Mouse (Mus musculus) midbrain, embryonic 12.5 days (tissue): ENCODE measurements around the gene Btbd6. TPM values are rescaled to one million over a fixed set of nuclear protein-coding genes. Genes with fewer than 3 reads are reported as not detected.

ENCODE experiments used
- ATAC-seq: fragments of 200-750 bp; cut with Nextera tagmentation; 2 replicates; pipeline ENCODE4 v1.8.0; 2017; ENCODE audit warnings: low read depth, moderate TSS enrichment, moderate library complexity; ENCODE audit not compliant: low FRiP score
- H3K27ac ChIP-seq: fragments of 300-500 bp; sonication (generic); replicated peaks from 2 replicates; pipeline ENCODE4 v1.5.1; 2016; ENCODE audit warnings: mild to moderate bottlenecking
- H3K27me3 ChIP-seq: fragments of 300-500 bp; sonication (generic); 2 replicates; pipeline ENCODE4 v1.6.1; 2016; ENCODE audit warnings: mild to moderate bottlenecking
- H3K36me3 ChIP-seq: fragments of 300-500 bp; sonication (generic); 2 replicates; pipeline ENCODE4 v1.6.1; 2016
- H3K4me1 ChIP-seq: fragments of 300-500 bp; sonication (generic); 2 replicates; pipeline ENCODE4 v1.6.1; 2016
- H3K4me2 ChIP-seq: fragments of 300-500 bp; sonication (generic); replicated peaks from 2 replicates; pipeline ENCODE4 v1.6.1; 2016; ENCODE audit warnings: mild to moderate bottlenecking, moderate library complexity
- H3K4me3 ChIP-seq: fragments of 300-500 bp; sonication (generic); 2 replicates; pipeline ENCODE4 v1.5.1; 2016; ENCODE audit warnings: mild to moderate bottlenecking
- H3K9ac ChIP-seq: fragments of 300-500 bp; sonication (generic); replicated peaks from 2 replicates; pipeline ENCODE4 v1.6.1; 2016; ENCODE audit warnings: mild to moderate bottlenecking, moderate library complexity
- H3K9me3 ChIP-seq: fragments of 300-500 bp; sonication (generic); 2 replicates; pipeline ENCODE4 v1.6.1; 2016; ENCODE audit warnings: mild to moderate bottlenecking
- WGBS: fragments of 180-500 bp; shearing (Covaris S2); methylation state at CpG from one replicate; pipeline ENCODE4 v1.1.7; 2016; 5-methylcytosine and 5-hydroxymethylcytosine counted together
- polyA plus RNA-seq: library from polyadenylated mRNA; unstranded; fragments of >200 nt; fragmentation: Nextera tagmentation; extraction: Ambion mirVana; gene quantifications from 2 replicates; pipeline ENCODE4 v1.2.1, GENCODE M21; 2016

The Btbd6 gene
- polyA plus RNA-seq, 1 experiment from 2014 or later, result 28.6 TPM

- H3K9me3 ChIP-seq, result no peaks in the 10 kb centered on the region
- no peak overlapping the region for H3K4me2 ChIP-seq
- H3K4me3 ChIP-seq, result no peak overlapping the region
- no peak for ATAC-seq
- WGBS, result 85% methylated on average over 8 of the region's 8 CpGs
- H3K4me1 ChIP-seq, result no peaks in the 10 kb centered on the region
- H3K36me3 ChIP-seq, result peaks cover 57% of the 10 kb centered on the region
- no peak overlapping the region for H3K9ac ChIP-seq
- no peak overlapping the region for H3K27ac ChIP-seq
- no peaks in the 10 kb centered on the region for H3K27me3 ChIP-seq
Observed at GRCm38 (mm10) chr12:112959421-112959820, 16.9 kb upstream of the Btbd6 start.

- WGBS, result 82% methylated on average over 7 of the region's 7 CpGs
- ATAC-seq, result no peak
- H3K4me3 ChIP-seq, result no peak overlapping the region
- no peaks in the 10 kb centered on the region for H3K27me3 ChIP-seq
- H3K9me3 ChIP-seq, result no peaks in the 10 kb centered on the region
- 0 out of 2 replicates have a peak overlapping the region, but pooled peaks have one; percentile 20 for H3K9ac ChIP-seq
- no peaks in the 10 kb centered on the region for H3K4me1 ChIP-seq
- no peak overlapping the region for H3K27ac ChIP-seq
- H3K4me2 ChIP-seq, result no peak overlapping the region
- peaks cover 77% of the 10 kb centered on the region for H3K36me3 ChIP-seq
Observed at GRCm38 (mm10) chr12:112961428-112961827, 14.9 kb upstream of the Btbd6 start.

DNA sequence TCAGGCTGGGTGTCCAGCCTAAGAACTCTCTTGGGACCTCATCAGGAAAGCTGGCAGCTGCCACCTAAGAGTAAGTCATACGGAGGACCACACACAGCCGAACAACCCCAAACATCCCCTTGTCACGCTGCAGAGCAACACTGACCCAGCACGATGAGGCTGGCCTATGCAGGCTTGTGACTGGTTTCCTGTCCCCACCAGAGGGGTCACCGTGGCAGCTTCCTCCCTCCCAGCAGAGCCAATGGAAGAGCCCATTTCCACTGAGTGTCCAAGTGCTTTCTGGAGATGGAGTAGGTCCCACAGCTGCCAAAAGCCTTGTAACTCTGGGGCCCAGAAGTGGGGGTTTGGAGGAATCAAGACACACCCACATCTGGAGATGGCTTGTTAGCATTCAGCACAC lies 14.4 kb upstream of the Btbd6 start:
- Histone ChIP-seq H3K36me3 (peaks cover 81% of the 10 kb centered on the region), H3K4me2 (no peak overlapping the region), H3K27ac (no peak overlapping the region), H3K27me3 (no peaks in the 10 kb centered on the region), H3K9ac (no peak overlapping the region), H3K9me3 (no peaks in the 10 kb centered on the region), H3K4me3 (no peak overlapping the region), H3K4me1 (no peaks in the 10 kb centered on the region)
- WGBS, result 77% methylated on average over 5 of the region's 5 CpGs
- no peak for ATAC-seq

DNA sequence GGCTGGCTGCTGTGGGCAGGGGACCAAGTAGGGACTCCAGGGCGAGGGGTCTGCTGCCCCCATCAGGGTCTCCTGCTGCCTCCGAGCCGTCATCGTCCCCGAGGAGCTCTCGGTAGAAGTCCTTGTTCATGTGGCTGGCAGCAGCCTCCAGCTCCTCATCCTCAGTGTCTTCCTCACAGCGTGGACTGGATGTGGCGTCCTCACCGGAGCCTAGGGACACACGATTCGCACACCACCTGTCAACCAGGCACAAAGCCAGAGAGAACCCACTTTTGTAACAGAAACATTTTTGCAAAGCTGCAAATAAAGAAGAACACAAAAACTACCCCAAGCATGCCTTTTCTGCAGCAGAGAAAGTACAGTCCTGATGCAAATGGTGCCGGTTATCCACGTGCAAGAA lies 10.5 kb upstream of the Btbd6 start:
- no peak for ATAC-seq
- WGBS, result 93% methylated on average over 13 of the region's 13 CpGs
- Histone ChIP-seq H3K27me3 (no peaks in the 10 kb centered on the region), H3K9ac (no peak overlapping the region), H3K27ac (no peak overlapping the region), H3K4me2 (no peak overlapping the region), H3K36me3 (peaks cover 98% of the 10 kb centered on the region), H3K4me3 (no peak overlapping the region), H3K9me3 (no peaks in the 10 kb centered on the region), H3K4me1 (no peaks in the 10 kb centered on the region)

DNA sequence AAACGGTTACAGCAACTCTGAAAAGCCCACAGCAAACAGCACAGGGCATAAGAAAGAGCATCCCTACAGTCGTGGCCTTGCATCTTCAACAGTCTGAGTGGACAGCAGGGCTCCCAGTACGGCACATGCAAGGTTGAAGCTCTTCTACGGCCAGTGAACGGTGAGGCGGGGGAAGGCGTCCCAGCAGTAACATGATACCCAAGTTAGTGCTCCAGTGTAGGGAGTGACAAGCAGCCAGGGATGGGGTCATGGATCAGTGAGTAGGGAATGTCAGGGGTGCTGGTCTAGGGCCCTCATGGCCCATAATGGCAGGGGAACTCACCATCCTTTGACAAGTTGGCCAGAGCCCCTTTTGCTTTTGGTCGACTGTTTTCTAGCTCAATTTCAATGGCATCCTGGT lies 7.3 kb upstream of the Btbd6 start:
- no peak for ATAC-seq
- H3K27ac ChIP-seq, result no peak overlapping the region
- no peaks in the 10 kb centered on the region for H3K27me3 ChIP-seq
- no peaks in the 10 kb centered on the region for H3K4me1 ChIP-seq
- H3K9ac ChIP-seq, result no peak overlapping the region
- no peaks in the 10 kb centered on the region for H3K9me3 ChIP-seq
- WGBS, result 77% methylated on average over 8 of the region's 8 CpGs
- H3K4me3 ChIP-seq, result no peak overlapping the region
- H3K36me3 ChIP-seq, result peaks cover 98% of the 10 kb centered on the region
- no peak overlapping the region for H3K4me2 ChIP-seq

- no peak for ATAC-seq
- Histone ChIP-seq H3K27me3 (no peaks in the 10 kb centered on the region), H3K36me3 (peaks cover 98% of the 10 kb centered on the region), H3K9ac (no peak overlapping the region), H3K27ac (no peak overlapping the region), H3K4me2 (no peak overlapping the region), H3K4me1 (no peaks in the 10 kb centered on the region), H3K4me3 (no peak overlapping the region), H3K9me3 (no peaks in the 10 kb centered on the region)
- WGBS, result 90% methylated on average over 6 of the region's 6 CpGs
Observed at GRCm38 (mm10) chr12:112969616-112970015, 6.7 kb upstream of the Btbd6 start.

GRCm38 (mm10) chr12:112974736-112975135 lies 1.5 kb upstream of the Btbd6 start:
- ATAC-seq, result no peak
- Histone ChIP-seq H3K9me3 (no peaks in the 10 kb centered on the region), H3K27ac (no peak overlapping the region), H3K36me3 (peaks cover 77% of the 10 kb centered on the region), H3K4me3 (no peak overlapping the region), H3K4me1 (peaks cover 17% of the 10 kb centered on the region), H3K27me3 (no peaks in the 10 kb centered on the region), H3K4me2 (no peak overlapping the region), H3K9ac (no peak overlapping the region)
- 87% methylated on average over 9 of the region's 9 CpGs for WGBS

- no peaks in the 10 kb centered on the region for H3K9me3 ChIP-seq
- peak overlapping the region; percentile 87 for H3K4me2 ChIP-seq
- peaks cover 78% of the 10 kb centered on the region for H3K36me3 ChIP-seq
- no peak for ATAC-seq
- peak overlapping the region; percentile 90 for H3K27ac ChIP-seq
- peak overlapping the region; percentile 77 for H3K4me3 ChIP-seq
- WGBS, result 47% methylated on average over 12 of the region's 12 CpGs
- H3K4me1 ChIP-seq, result peaks cover 17% of the 10 kb centered on the region
- no peaks in the 10 kb centered on the region for H3K27me3 ChIP-seq
- peak overlapping the region; percentile 85 for H3K9ac ChIP-seq
Observed at GRCm38 (mm10) chr12:112977156-112977555, 874 bp downstream of the Btbd6 start.

DNA sequence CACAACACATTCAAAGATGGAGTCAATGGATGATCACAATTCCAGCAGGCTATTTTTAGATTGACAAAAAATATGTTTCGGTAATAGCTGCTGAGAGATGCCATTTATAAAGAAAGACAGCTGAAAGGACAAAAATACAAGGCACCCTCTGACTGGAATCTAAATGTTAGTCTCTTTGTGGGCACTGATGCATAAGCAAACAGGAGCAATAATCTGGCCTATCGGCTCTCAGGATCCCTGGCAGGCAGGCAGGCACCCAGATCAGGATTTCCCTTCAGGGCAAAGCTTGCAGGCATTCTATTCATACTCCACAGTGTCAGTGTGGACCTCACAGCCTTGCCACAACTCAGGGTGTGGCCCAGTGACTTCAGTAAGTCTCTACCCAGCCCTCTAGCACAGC lies 5.7 kb downstream of the Btbd6 start:
- no peak overlapping the region for H3K4me2 ChIP-seq

DNA sequence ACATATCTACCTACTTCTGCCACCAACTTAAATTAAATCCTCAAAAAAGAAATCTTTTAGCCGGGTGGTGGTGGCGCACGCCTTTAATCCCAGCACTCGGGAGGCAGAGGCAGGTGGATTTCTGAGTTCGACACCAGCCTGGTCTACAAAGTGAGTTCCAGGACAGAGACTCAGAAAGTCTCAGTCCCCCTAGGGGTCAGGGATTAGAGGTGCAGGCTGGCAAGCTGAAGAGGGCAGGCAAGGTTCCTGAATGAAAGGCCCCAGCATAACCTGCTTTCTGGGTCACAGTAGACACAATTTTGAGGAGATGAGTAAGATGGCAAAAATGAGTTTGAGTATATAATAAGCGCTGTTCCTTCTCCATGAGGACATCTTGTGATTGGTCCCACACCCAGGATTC lies 9.1 kb downstream of the Btbd6 start:
- Histone ChIP-seq H3K9ac (no peak overlapping the region), H3K4me3 (no peak overlapping the region), H3K27ac (no peak overlapping the region), H3K27me3 (no peaks in the 10 kb centered on the region), H3K9me3 (no peaks in the 10 kb centered on the region), H3K36me3 (peaks cover 76% of the 10 kb centered on the region), H3K4me1 (no peaks in the 10 kb centered on the region), H3K4me2 (no peak overlapping the region)
- no peak for ATAC-seq
- WGBS, result 91% methylated on average over 6 of the region's 6 CpGs

More for the DNA sequence above, 5.7 kb downstream of the Btbd6 start:
- peaks cover 90% of the 10 kb centered on the region for H3K36me3 ChIP-seq
- H3K9me3 ChIP-seq, result no peaks in the 10 kb centered on the region
- 83% methylated on average over 2 of the region's 2 CpGs for WGBS
- no peak for ATAC-seq
- no peak overlapping the region for H3K4me3 ChIP-seq
- H3K27me3 ChIP-seq, result no peaks in the 10 kb centered on the region
- no peak overlapping the region for H3K9ac ChIP-seq
- H3K4me1 ChIP-seq, result peaks cover 7% of the 10 kb centered on the region
- H3K27ac ChIP-seq, result no peak overlapping the region

- no peak overlapping the region for H3K27ac ChIP-seq
- H3K36me3 ChIP-seq, result peaks cover 74% of the 10 kb centered on the region
- no peak overlapping the region for H3K9ac ChIP-seq
- no peak overlapping the region for H3K4me2 ChIP-seq
- 74% methylated on average over 6 of the region's 6 CpGs for WGBS
- H3K4me3 ChIP-seq, result no peak overlapping the region
- no peak for ATAC-seq
- no peaks in the 10 kb centered on the region for H3K27me3 ChIP-seq
- H3K9me3 ChIP-seq, result no peaks in the 10 kb centered on the region
- no peaks in the 10 kb centered on the region for H3K4me1 ChIP-seq
Observed at GRCm38 (mm10) chr12:112987877-112988276, 11.6 kb downstream of the Btbd6 start.

DNA sequence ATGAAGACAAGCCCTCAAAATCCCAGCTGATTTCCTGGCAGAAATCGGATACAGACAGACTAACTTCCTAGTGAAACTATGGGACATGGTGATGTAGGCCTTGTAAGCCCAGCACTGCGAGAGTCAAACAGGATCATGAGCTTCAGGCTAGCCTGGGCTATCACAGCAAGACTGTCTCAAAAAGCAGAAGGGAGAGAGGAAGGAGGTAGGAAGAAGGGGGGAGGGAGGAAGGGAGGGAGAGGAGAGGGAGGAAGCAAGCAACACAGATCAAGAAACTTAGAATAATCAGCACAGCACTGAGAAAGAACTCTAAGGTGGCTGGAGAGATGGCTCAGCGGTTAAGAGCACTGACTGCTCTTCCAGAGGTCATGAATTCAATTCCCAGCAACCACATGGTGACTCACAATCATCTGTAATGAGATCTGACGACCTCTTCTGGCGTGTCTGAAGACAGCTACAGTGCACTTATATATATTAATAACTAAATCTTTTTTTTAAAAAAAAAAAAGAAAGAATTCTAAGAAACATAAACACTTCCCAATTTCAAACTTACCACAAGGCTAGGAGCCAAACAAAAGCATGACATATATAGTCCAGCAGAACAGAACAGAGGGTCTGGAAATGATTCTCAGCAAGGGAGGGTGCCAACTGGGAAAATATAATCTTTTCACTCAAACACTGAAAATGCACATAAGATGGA lies 14.6 kb downstream of the Btbd6 start:
- Histone ChIP-seq H3K4me2 (no peak overlapping the region), H3K9ac (no peak overlapping the region), H3K4me1 (no peaks in the 10 kb centered on the region), H3K36me3 (peaks cover 57% of the 10 kb centered on the region), H3K27me3 (no peaks in the 10 kb centered on the region), H3K4me3 (no peak overlapping the region), H3K27ac (no peak overlapping the region), H3K9me3 (no peaks in the 10 kb centered on the region)
- 92% methylated on average over 5 of the region's 5 CpGs for WGBS
- ATAC-seq, result no peak

GRCm38 (mm10) chr12:112991444-112991843 lies 15.2 kb downstream of the Btbd6 start:
- Histone ChIP-seq H3K9me3 (no peaks in the 10 kb centered on the region), H3K4me3 (no peak overlapping the region), H3K27me3 (no peaks in the 10 kb centered on the region), H3K9ac (no peak overlapping the region), H3K4me2 (no peak overlapping the region), H3K27ac (no peak overlapping the region), H3K36me3 (peaks cover 58% of the 10 kb centered on the region), H3K4me1 (no peaks in the 10 kb centered on the region)
- ATAC-seq, result no peak
- WGBS, result 95% methylated on average over 2 of the region's 2 CpGs
